Mouse (Mus musculus) gastrocnemius, postnatal 36 days (tissue): Measurements from ENCODE around the gene Bax. TPM values are rescaled to one million over a fixed set of nuclear protein-coding genes. Genes with fewer than 3 reads are reported as not detected.
"Not testable (repeated sequence)": the region's sequence is repeated elsewhere in the genome, so short reads cannot be mapped to it uniquely, and the experiment has no call there.

Source experiments
- DNase-seq, 2 experiments: peaks; one replicate each; pipeline ENCODE4 v3.0.0; 2022
- intact Hi-C: fragments of 180-260 bp; cut with DNase I; formaldehyde crosslinking; loops from one replicate; pipeline ENCODE4 v1.15.1; 2025
- total RNA-seq, 2 experiments: library from RNA; stranded (reverse); gene quantifications; 2 replicates each; pipeline ENCODE4 v1.2.3; 2021

Bax gene
- total RNA-seq, 2 experiments from 2014 or later = 13.8 to 14.6 TPM

- DNase-seq, intact Hi-C loops: not testable (repeated sequence)
These were observed 18.3 kb upstream of the Bax start for GRCm38 (mm10) chr7:45484985-45485384.

- DNase-seq = no peak
- intact Hi-C loops = no loop called here
These were observed 15.5 kb upstream of the Bax start for GRCm38 (mm10) chr7:45482166-45482565.

GRCm38 (mm10) chr7:45481374-45481927 lies 14.8 kb upstream of the Bax start, which contains the start of gene Tulp2:
Tulp2 (plus strand) TSS chr7:45481877.
- no peak for DNase-seq
- intact Hi-C loops = no loop called here

- DNase-seq, intact Hi-C loops: not testable (repeated sequence)
These were observed 13.6 kb upstream of the Bax start for GRCm38 (mm10) chr7:45480310-45480709.

- intact Hi-C loops = loop anchor here (5.0 kb wide), 1 partner anchor 39 kb away; no protein-coding TSS in a partner anchor
- DNase-seq = no peak
These were observed 12.1 kb upstream of the Bax start for GRCm38 (mm10) chr7:45478774-45479173.

- intact Hi-C loops = loop anchor here (5.0 kb wide), 1 partner anchor 40 kb away; no protein-coding TSS in a partner anchor
These were observed 10.3 kb upstream of the Bax start for GRCm38 (mm10) chr7:45477003-45477402.

GRCm38 (mm10) chr7:45476453-45476852 lies 9.8 kb upstream of the Bax start:
- DNase-seq = no peak
- intact Hi-C loops = loop anchor here (5.0 kb wide), 1 partner anchor 41 kb away; no protein-coding TSS in a partner anchor

More at GRCm38 (mm10) chr7:45477003-45477402, 10.3 kb upstream of the Bax start:
- peak in 1 of 2 experiments; percentile 42 for DNase-seq

GRCm38 (mm10) chr7:45475291-45475969 lies 8.7 kb upstream of the Bax start:
- intact Hi-C loops = loop anchor here (5.0 kb wide), 1 partner anchor 42 kb away; no protein-coding TSS in a partner anchor
- DNase-seq = no peak

GRCm38 (mm10) chr7:45470869-45471268 lies 4.2 kb upstream of the Bax start:
- DNase-seq = peak in 1 of 2 experiments; percentile 50
- intact Hi-C loops = loop anchor here (2.0 kb wide), 1 partner anchor 90 kb away; no protein-coding TSS in a partner anchor

- no peak for DNase-seq
- intact Hi-C loops = no loop called here
These were observed 482 bp upstream of the Bax start for GRCm38 (mm10) chr7:45467090-45467670.

GRCm38 (mm10) chr7:45465549-45465948 lies 1.1 kb downstream of the Bax start:
- intact Hi-C loops = no loop called here
- DNase-seq = no peak

GRCm38 (mm10) chr7:45465112-45465511 lies 1.6 kb downstream of the Bax start:
- intact Hi-C loops = no loop called here
- DNase-seq = no peak

- DNase-seq = no peak
- intact Hi-C loops = no loop called here
These were observed 2.5 kb downstream of the Bax start for GRCm38 (mm10) chr7:45463987-45464778.

- intact Hi-C loops, DNase-seq: not testable (repeated sequence)
These were observed 3.8 kb downstream of the Bax start for GRCm38 (mm10) chr7:45462868-45463267.

GRCm38 (mm10) chr7:45462325-45462724 lies 4.4 kb downstream of the Bax start:
- intact Hi-C loops = no loop called here
- DNase-seq = no peak

GRCm38 (mm10) chr7:45461781-45462180 lies 4.9 kb downstream of the Bax start:
- DNase-seq = no peak
- intact Hi-C loops = no loop called here

- DNase-seq = no peak
- intact Hi-C loops = no loop called here
These were observed 5.4 kb downstream of the Bax start for GRCm38 (mm10) chr7:45461326-45461725.

GRCm38 (mm10) chr7:45460860-45461314 lies 5.8 kb downstream of the Bax start:
- peak; percentile 42 to 65 for DNase-seq
- intact Hi-C loops = no loop called here

GRCm38 (mm10) chr7:45460377-45460776 lies 6.3 kb downstream of the Bax start:
- intact Hi-C loops = no loop called here
- peak in 1 of 2 experiments; percentile 43 for DNase-seq

GRCm38 (mm10) chr7:45459564-45460140 lies 7.0 kb downstream of the Bax start, which contains the start of gene Ftl1:
Ftl1 (minus strand) TSS chr7:45459884.
- DNase-seq = peak; percentile 92 to 96
- intact Hi-C loops = not testable (repeated sequence)
